Mouse (Mus musculus) liver, postnatal 0 days (tissue): ENCODE data around the gene Sdhaf3. TPM values are rescaled to one million over a fixed set of nuclear protein-coding genes. Genes with fewer than 3 reads are reported as not detected.
A peak's percentile ranks its signal among the peaks of the same experiment; 100 is the strongest.

Source experiments
- ATAC-seq: fragments of 200-750 bp; cut with Nextera tagmentation; 2 replicates; pipeline ENCODE4 v1.8.0; 2017; ENCODE audit warnings: mild to moderate bottlenecking, moderate library complexity
- DNase-seq: peaks from one replicate; pipeline ENCODE4 v3.0.0-alpha.2; 2016
- H3K27ac ChIP-seq: fragments of 300-500 bp; sonication (generic); 2 replicates; pipeline ENCODE4 v1.5.1; 2014; ENCODE audit warnings: antibody characterized with exemption, moderate library complexity, mild to moderate bottlenecking, low read depth
- H3K27me3 ChIP-seq: fragments of 300-500 bp; sonication (generic); 2 replicates; pipeline ENCODE4 v1.6.1; 2014; ENCODE audit warnings: low read length, control low read depth, mixed read lengths; ENCODE audit not compliant: insufficient read depth
- H3K36me3 ChIP-seq: fragments of 300-500 bp; sonication (generic); replicated peaks from 2 replicates; pipeline ENCODE4 v1.6.1; 2014; ENCODE audit warnings: mild to moderate bottlenecking, control low read depth, low read length, moderate library complexity, mixed read lengths; ENCODE audit not compliant: insufficient read depth
- H3K4me1 ChIP-seq: fragments of 300-500 bp; sonication (generic); 2 replicates; pipeline ENCODE4 v1.6.1; 2014; ENCODE audit warnings: antibody characterized with exemption, mild to moderate bottlenecking, control low read depth; ENCODE audit not compliant: insufficient read depth
- H3K4me2 ChIP-seq: fragments of 300-500 bp; sonication (generic); 2 replicates; pipeline ENCODE4 v1.6.1; 2014; ENCODE audit warnings: low read depth, mild to moderate bottlenecking, low read length, moderate library complexity, mixed read lengths
- H3K4me3 ChIP-seq: fragments of 300-500 bp; sonication (generic); 2 replicates; pipeline ENCODE4 v1.5.1; 2014; ENCODE audit warnings: low read depth, low read length
- H3K9ac ChIP-seq: fragments of 300-500 bp; sonication (generic); replicated peaks from 2 replicates; pipeline ENCODE4 v1.6.1; 2014; ENCODE audit warnings: mild to moderate bottlenecking, moderate library complexity
- H3K9me3 ChIP-seq: fragments of 300-500 bp; sonication (generic); 2 replicates; pipeline ENCODE4 v1.6.1; 2016; ENCODE audit warnings: mild to moderate bottlenecking, control low read depth, low read length, mixed read lengths
- CTCF ChIP-seq: sonication (generic); IDR thresholded peaks from 2 replicates; pipeline ENCODE4 v1.5.1; 2016; ENCODE audit warnings: antibody characterized with exemption, low read depth
- EP300 ChIP-seq: IDR thresholded peaks from 2 replicates; pipeline ENCODE4 v1.6.1; 2016; ENCODE audit warnings: antibody characterized with exemption, low read depth, mild to moderate bottlenecking
- WGBS: fragments of 180-500 bp; shearing (Covaris S2); extraction: QIAGEN DNeasy Blood & Tissue Kit; methylation state at CpG from one replicate; pipeline ENCODE4 v1.1.7; 2014; ENCODE audit not compliant: insufficient replicate concordance; 5-methylcytosine and 5-hydroxymethylcytosine counted together
- polyA plus RNA-seq: library from polyadenylated mRNA; unstranded; fragments of >200 nt; fragmentation: Nextera tagmentation; extraction: Ambion mirVana; gene quantifications from 2 replicates; pipeline ENCODE4 v1.2.1, GENCODE M21; 2015

Gene Sdhaf3
- polyA plus RNA-seq, 1 experiment from 2014 or later: 2.8 TPM

DNA sequence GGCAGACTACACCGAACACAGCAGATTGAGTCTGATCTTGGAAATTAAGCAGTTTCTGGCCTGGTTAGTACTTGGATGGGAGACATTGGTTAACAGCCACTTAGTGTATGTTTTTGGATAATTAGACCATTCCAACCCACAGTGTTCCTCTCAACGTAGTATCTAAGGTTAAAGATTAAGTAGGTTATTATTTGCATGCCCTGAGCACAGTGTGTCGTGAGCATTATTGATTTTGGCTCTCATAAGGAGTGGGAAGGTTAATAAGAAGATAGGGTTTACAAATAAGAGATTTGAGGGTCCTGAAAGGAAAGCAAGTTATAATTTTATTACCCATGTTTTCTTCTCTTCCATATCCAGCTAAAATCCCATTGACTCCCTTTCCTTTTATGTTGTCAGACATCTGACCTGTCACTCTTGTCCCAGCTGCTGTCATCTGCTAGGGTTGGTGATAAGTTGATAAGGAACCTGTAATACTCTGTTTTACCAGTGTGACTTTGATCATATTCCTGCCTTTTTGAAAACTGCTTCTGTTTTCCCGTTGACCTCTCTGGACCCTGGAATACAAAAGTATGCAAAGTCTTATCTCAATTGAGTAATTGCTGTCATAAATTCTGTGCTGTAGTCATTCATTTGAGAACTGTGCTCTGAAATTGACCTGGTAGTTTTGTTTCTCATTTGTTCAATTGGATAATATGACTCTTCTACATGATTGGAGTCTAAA, 41.6 kb downstream of the Sdhaf3 start:
- no peak for ATAC-seq
- Histone ChIP-seq H3K27ac (no peak overlapping the region), H3K27me3 (no peaks in the 10 kb centered on the region), H3K36me3 (no peaks in the 10 kb centered on the region), H3K4me3 (no peak overlapping the region), H3K9ac (no peak overlapping the region), H3K4me1 (0 out of 2 replicates have a peak, but pooled peaks cover 3% of the 10 kb centered on the region), H3K9me3 (no peaks in the 10 kb centered on the region), H3K4me2 (no peak overlapping the region)
- TF ChIP-seq EP300 (no peak), CTCF (no peak)
- DNase-seq: no peak
- 63% methylated on average over 4 of the region's 4 CpGs for WGBS

GRCm38 (mm10) chr6:6997956-6998355, 42.2 kb downstream of the Sdhaf3 start:
- 67% methylated on average over 1 of the region's 1 CpGs for WGBS
- no peak overlapping the region for H3K27ac ChIP-seq
- ATAC-seq: no peak

DNA sequence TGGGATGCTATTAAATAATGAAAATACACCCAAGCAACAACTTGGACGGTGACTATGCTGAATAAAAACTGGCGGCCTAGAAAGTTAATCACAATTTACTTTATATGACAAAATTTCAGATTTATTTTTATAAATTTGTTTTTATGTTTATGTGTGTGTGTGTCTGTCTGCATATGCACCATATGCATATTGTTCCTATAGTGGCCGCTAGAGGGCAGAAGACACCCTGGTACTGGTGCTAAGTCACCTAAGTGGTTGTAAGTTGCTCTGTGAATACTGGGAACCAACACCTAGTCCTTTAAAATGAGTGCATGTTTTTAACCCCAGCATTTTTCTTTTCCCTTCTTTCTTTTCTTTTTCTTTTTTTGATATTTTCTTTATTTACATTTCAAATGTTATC, 43.2 kb downstream of the Sdhaf3 start:
- Histone ChIP-seq H3K4me3 (no peak overlapping the region), H3K4me2 (no peak overlapping the region), H3K4me1 (0 out of 2 replicates have a peak, but pooled peaks cover 3% of the 10 kb centered on the region), H3K9ac (no peak overlapping the region), H3K36me3 (no peaks in the 10 kb centered on the region), H3K27ac (no peak overlapping the region), H3K27me3 (no peaks in the 10 kb centered on the region), H3K9me3 (no peaks in the 10 kb centered on the region)
- WGBS: 82% methylated on average over 3 of the region's 3 CpGs
- DNase-seq (no peak), ATAC-seq (no peak)
- peak; percentile 24; the same call in 1 of the 2 replicates for TF ChIP-seq CTCF
- TF ChIP-seq EP300: no peak

More at GRCm38 (mm10) chr6:6997956-6998355, 42.2 kb downstream of the Sdhaf3 start:
- H3K9ac ChIP-seq: no peak overlapping the region
- no peak overlapping the region for H3K4me3 ChIP-seq
- no peaks in the 10 kb centered on the region for H3K27me3 ChIP-seq
- no peaks in the 10 kb centered on the region for H3K9me3 ChIP-seq
- H3K36me3 ChIP-seq: no peaks in the 10 kb centered on the region
- DNase-seq: no peak
- H3K4me2 ChIP-seq: no peak overlapping the region
- 0 out of 2 replicates have a peak, but pooled peaks cover 3% of the 10 kb centered on the region for H3K4me1 ChIP-seq
- TF ChIP-seq EP300: no peak
- no peak for TF ChIP-seq CTCF

- WGBS: 69% methylated on average over 4 of the region's 4 CpGs
- no peaks in the 10 kb centered on the region for H3K9me3 ChIP-seq
- H3K9ac ChIP-seq: no peak overlapping the region
- H3K36me3 ChIP-seq: no peaks in the 10 kb centered on the region
- DNase-seq: no peak
- H3K27ac ChIP-seq: no peak overlapping the region
- no peaks in the 10 kb centered on the region for H3K4me1 ChIP-seq
- ATAC-seq: no peak
- no peak for TF ChIP-seq EP300
- TF ChIP-seq CTCF: no peak
- no peaks in the 10 kb centered on the region for H3K27me3 ChIP-seq
- no peak overlapping the region for H3K4me3 ChIP-seq
- H3K4me2 ChIP-seq: no peak overlapping the region
Measured at GRCm38 (mm10) chr6:7003085-7003484, 47.3 kb downstream of the Sdhaf3 start.

- no peak for DNase-seq
- 66% methylated on average over 2 of the region's 2 CpGs for WGBS
- TF ChIP-seq CTCF (peak; percentile 46), EP300 (no peak)
Measured at GRCm38 (mm10) chr6:7004005-7004404, 48.2 kb downstream of the Sdhaf3 start.

GRCm38 (mm10) chr6:7038087-7038486, 82.3 kb downstream of the Sdhaf3 start:
- DNase-seq: no peak
- 74% methylated on average over 6 of the region's 6 CpGs for WGBS
- no peak overlapping the region for H3K4me3 ChIP-seq
- no peaks in the 10 kb centered on the region for H3K27me3 ChIP-seq
- no peaks in the 10 kb centered on the region; the same call in 1 of the 2 replicates for H3K36me3 ChIP-seq
- no peak overlapping the region for H3K27ac ChIP-seq
- H3K9ac ChIP-seq: no peak overlapping the region
- no peaks in the 10 kb centered on the region for H3K4me1 ChIP-seq
- no peaks in the 10 kb centered on the region for H3K9me3 ChIP-seq
- TF ChIP-seq CTCF (no peak), EP300 (no peak)
- no peak for ATAC-seq
- no peak overlapping the region for H3K4me2 ChIP-seq

More at GRCm38 (mm10) chr6:7004005-7004404, 48.2 kb downstream of the Sdhaf3 start:
- no peaks in the 10 kb centered on the region for H3K9me3 ChIP-seq
- H3K27me3 ChIP-seq: no peaks in the 10 kb centered on the region
- H3K4me1 ChIP-seq: no peaks in the 10 kb centered on the region
- no peak overlapping the region for H3K4me3 ChIP-seq
- ATAC-seq: no peak; the same call in 1 of the 2 replicates
- no peak overlapping the region for H3K4me2 ChIP-seq
- H3K9ac ChIP-seq: no peak overlapping the region
- no peaks in the 10 kb centered on the region for H3K36me3 ChIP-seq
- H3K27ac ChIP-seq: no peak overlapping the region
